Mouse (Mus musculus) heart, postnatal 25 days (tissue): ENCODE measurements around the gene Rbm8a. TPM values are rescaled to one million over a fixed set of nuclear protein-coding genes. Genes with fewer than 3 reads are reported as not detected.
"Not testable (repeated sequence)": the region's sequence is repeated elsewhere in the genome, so short reads cannot be mapped to it uniquely, and the experiment has no call there.

ENCODE experiments used
- DNase-seq: peaks from one replicate; pipeline ENCODE4 v3.0.0; 2022; ENCODE audit warnings: low spot score
- intact Hi-C: fragments of 180-260 bp; cut with DNase I; formaldehyde crosslinking; loops from one replicate; pipeline ENCODE4 v1.15.1; 2025
- total RNA-seq, 2 experiments: library from RNA; stranded (reverse); gene quantifications; 2 replicates each; pipeline ENCODE4 v1.2.3; 2021

Rbm8a gene
- total RNA-seq, 2 experiments from 2014 or later, result 27.9 to 34.1 TPM

- no peak for DNase-seq
- intact Hi-C loops, result loop anchor here (2.0 kb wide), 1 partner anchor 27 kb away; the partner anchor contains the start of gene Rbm8a
These were observed 27.6 kb upstream of the Rbm8a start for GRCm38 (mm10) chr3:96601941-96602703.

DNA sequence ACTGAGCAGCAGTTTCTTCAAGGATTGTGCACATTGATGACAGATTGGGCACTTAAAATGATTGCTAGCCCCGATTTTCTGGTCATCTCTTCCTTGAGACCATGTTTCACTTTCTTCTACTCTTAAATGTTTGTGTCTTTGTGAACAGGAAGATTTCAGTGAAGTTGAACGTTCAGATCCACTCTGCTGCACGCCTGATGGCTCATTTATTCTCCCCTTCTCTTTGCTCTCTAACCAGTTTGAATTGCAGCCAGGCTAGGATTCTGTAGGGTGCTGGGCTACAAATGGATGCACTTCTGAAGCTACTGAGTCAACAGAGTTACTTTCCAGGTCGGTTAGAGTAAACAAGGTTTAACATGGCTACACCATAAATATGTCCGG, 27.0 kb upstream of the Rbm8a start:
- no peak for DNase-seq
- intact Hi-C loops, result loop anchor here (2.0 kb wide), 1 partner anchor 26 kb away; the partner anchor contains the start of gene Rbm8a

DNA sequence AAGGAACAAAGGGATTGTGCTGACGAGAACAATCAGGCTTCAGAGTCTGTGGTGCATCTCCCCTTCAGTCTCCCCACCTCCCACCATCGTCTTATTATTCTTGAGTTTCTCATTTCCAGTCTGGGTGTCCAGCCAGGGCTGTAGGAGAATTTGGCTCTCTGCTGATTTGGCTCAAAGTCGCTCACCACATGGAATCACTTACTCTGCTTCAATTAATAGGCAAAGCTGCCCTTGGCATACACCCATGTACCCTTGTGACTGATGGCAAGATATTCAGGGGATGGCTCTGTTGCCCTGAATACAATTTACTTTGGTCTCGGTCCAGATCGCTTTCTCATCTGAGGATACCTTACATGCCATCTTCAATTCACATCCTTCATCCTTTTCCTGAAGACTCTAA, 26.4 kb upstream of the Rbm8a start:
- no peak for DNase-seq
- intact Hi-C loops, result loop anchor here (2.0 kb wide), 1 partner anchor 25 kb away; the partner anchor contains the start of gene Rbm8a

DNA sequence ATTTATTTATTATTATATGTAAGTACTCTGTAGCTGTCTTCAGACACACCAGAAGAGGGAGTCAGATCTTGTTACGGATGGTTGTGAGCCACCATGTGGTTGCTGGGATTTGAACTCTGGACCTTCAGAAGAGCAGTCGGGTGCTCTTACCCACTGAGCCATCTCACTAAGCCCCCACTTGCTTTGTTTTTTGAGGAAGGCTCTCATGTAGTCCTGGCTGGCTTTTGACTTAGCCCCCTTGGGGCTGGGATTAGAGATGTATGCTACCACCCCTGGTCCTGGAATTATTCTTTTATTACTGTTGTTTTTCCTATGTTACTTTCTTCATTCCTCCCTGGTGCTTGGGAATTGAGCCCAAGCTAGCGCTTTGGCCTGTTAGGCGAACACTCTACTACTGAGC, 23.7 kb upstream of the Rbm8a start:
- DNase-seq, intact Hi-C loops: not testable (repeated sequence)

DNA sequence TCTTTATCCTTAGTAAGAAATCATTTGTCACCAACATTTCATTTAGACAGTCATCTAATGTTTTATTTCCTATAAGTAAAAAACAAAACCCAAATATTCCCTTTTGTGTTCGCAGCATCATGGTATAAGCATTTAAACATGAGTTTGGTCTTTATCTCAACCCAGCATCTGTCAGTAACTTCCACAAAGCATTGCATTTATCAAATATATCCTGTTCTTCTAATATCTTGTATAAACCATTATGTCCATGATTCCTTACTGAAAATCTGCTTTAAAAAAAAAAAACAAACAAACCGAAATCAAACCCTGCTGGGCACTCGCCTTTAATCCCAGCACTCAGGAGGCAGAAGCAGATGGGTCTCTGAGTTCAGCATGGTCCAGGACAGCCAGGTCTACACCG, 23.1 kb upstream of the Rbm8a start:
- intact Hi-C loops, result no loop called here

DNA sequence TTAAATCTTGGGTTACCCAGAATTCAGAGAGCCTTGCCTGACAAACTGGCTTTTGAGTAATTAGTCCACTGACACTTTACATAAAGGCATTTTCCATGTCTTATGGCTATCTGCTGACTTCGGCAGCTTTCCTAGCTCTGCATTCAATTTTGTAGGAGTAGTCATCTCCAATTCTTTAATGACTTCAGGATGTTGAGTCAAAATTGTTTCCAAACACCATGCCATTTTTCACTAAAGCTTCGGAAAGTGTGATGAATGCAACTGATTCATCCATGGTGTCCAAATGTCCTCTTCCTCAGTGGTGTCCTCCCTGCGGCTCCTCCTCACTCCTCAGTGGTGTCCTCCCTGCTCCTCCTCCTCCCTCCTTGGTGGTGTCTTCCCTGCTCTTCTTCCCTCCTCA, 11.8 kb upstream of the Rbm8a start:
- intact Hi-C loops, result no loop called here
- DNase-seq, result no peak

More for the DNA sequence above, 23.1 kb upstream of the Rbm8a start:
- DNase-seq, result no peak

DNA sequence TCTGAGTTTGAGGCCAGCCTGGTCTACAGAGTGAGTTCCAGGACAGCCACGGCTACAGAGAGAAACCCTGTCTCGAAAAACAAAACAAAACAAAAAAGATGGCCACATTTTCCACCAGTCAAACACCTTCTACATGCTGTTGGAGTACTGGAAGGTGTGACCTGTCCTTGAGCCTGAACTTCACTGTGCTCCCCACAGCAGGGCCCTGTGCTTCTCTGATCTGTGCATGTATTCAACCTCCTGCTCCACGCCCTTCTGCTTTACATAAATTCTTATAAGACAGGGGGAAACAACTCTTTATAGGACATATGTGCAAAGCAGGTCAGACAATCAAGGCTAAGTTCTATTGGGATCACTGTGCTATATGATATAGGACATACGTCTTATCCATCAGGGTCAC, 6.5 kb upstream of the Rbm8a start:
- DNase-seq, result no peak
- intact Hi-C loops, result no loop called here

DNA sequence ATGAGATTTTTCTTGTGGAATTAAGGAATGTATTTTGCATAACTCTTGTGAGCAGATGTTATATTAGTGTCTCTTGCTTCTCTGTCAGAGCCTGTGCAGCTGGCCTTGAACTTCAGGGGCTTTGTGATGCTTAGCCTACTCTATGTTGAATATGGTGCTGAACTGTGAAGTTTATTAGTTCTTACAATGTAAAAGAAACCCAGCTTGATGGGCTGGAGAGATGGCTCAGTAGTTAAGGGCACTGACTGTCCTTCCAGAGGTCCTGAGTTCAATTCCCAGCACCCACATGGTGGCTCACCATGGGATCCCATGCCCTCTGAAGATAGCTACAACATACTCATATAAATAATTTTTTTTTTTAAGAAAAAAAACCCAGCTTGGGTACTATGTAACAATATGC, 2.3 kb downstream of the Rbm8a start:
- DNase-seq, result no peak
- intact Hi-C loops, result no loop called here

- no peak for DNase-seq
- intact Hi-C loops, result no loop called here
These were observed 4.3 kb downstream of the Rbm8a start for GRCm38 (mm10) chr3:96634015-96634414.

DNA sequence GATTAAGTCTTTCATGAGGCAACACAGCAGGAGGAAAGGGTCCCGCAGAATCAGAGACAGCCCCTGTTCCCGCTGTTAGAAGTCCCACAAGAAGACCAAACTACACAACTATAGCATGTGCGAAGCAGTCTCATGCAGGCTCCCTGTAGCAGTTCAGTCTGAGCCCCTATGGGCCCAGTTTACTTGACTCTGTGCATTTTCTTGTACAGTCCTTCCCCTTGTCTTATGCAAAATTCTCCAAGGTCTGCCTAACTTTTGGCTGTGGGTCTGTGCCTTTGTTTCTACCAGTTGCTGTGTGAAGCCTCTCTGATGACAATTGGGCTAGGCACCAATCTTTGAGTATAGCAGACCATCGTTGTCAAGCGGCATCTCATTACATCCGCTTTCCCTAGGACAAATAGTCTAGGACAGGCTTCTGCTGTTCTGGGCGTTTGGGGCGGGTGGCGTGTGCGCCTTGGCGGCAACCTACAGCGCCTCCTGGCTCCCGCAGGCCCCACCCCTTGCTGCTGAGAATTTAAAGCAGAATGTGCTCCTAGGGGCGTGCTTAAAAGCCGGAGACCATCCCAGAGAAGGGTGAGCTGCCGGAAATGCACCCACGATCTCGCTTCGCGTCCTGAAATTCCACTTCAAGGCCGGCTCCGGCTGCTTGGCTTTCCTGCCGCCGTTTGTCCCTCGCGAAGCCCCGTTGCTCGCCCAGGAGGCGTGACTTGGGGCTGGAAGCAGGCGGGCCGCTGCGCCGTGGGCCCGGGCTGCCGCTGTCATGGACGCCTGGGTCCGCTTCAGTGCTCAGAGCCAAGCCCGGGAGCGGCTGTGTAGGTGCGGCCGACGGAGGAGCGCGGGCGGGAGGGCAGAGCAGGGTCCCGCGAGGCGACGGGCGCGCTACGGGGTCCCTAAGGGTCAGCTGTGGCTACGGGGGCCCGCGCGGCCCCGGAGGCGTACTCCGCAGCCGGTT, 5.5 kb downstream of the Rbm8a start, which contains the start of the genes Pex11b and Gm42957:
Gene Pex11b (plus strand): TSS at position 449 of the 952 bp plus-strand sequence.
Gene Gm42957 (plus strand): TSS at position 547 of the 952 bp plus-strand sequence.
- DNase-seq, result peak; percentile 83
- intact Hi-C loops, result no loop called here

DNA sequence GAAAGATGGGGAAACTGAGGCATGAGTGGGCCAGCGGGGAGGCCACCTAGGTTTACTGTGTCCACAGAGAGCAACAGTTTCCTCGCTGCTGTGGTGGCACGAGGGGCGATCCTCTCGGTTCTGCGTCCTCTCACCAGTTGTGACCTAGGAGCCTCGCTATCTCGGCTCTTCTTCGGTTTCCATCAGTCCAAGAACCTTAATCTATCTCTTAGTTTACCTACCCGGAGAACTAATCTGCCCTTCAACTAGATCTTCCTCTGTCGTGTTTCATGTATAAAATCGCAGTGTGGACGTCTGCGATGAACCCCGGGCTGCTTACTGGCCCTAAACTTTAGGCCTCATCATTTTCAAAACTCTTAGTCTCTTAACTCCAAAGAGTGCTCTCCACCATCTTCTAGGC, 6.2 kb downstream of the Rbm8a start:
- intact Hi-C loops, result no loop called here
- no peak for DNase-seq

- intact Hi-C loops, result no loop called here
- DNase-seq, result no peak
These were observed 6.7 kb downstream of the Rbm8a start for GRCm38 (mm10) chr3:96636448-96636847.

DNA sequence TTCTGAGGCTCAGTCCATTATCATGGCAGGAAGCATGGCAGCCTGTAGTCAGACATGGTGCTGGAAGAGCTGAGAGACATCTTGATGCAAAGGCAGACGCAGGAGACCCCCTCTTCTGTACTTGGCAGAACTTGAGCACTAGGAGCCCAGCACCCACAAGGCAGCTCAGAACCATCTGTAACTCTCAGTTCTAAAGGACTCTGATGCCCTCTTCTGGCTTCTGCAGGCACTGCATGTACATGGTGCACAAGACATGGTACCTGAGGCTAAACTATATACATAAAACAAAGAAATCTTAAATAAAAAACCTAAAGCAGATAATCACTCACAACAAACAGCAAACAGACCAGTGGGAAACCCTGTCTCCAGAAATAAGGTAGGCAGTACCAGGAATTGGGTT, 9.5 kb downstream of the Rbm8a start:
- no peak for DNase-seq
- intact Hi-C loops, result loop anchor here (1.0 kb wide), 2 partner anchors 59 to 93 kb away; no protein-coding TSS in a partner anchor

DNA sequence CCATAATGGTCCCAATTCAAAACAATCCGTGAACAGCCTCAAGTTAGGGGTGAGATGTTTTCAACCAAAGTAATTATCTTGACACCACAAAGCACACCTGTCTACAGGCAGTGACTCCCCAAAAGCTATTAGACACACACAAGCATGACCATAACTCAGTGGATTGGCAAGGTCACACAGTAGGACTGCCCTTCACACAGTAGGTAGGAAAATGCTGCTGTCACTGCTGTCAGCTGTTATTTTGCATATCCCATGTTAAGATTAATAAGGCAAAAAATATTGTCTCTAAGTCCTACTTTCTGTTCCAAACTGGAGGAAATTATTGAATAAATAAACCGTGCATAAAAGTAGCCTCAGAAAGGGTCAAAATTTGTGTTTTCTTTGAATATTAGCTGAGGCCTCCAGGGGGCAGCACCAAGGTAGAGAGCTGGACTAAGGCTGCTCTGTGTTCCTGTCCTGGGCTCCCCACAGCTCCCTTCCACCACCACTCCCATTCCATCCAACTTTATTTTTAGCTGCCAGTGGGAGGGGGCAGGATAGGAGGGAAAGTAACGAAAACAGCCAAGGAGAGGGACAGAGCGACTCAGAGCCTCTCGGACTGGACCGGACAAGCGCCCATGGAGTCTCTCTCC, 15.4 kb downstream of the Rbm8a start, which contains the start of gene Itga10:
Gene Itga10 (plus strand): TSS at position 567 of the 632 bp plus-strand sequence.
- intact Hi-C loops, result no loop called here
- DNase-seq, result no peak

GRCm38 (mm10) chr3:96647365-96647764, 17.6 kb downstream of the Rbm8a start:
- no peak for DNase-seq
- intact Hi-C loops, result no loop called here

- intact Hi-C loops, result no loop called here
- DNase-seq, result no peak
These were observed 31.2 kb downstream of the Rbm8a start for GRCm38 (mm10) chr3:96660901-96661300.

DNA sequence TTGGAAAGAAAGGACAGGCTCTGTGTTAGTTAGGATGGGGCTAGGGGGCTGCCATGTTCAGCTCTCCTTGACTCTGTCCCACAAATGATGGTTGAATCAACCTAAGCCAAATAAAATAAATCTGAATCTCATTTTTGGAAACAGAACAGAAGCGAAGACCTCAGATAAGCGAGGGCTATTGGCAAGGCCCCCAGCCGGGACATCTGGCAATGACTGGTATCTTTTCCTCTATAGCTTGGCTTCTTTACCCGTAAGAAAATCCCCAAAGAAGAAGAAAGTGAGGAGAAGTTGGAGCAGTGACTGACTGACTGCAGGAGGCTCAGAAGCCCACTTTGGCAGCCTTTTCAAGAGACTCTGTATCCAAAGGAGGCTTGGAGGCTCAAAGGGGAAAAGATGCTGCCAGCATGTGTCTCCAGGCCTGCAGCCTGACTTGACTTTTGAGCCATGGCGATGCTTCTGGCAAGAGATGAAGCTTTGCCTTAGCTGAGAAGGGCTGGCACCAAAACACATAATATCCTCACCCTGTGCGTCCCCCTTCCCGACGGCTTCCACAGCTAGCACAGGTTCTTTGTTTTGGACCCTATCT, 33.1 kb downstream of the Rbm8a start:
- no peak for DNase-seq
- intact Hi-C loops, result no loop called here

DNA sequence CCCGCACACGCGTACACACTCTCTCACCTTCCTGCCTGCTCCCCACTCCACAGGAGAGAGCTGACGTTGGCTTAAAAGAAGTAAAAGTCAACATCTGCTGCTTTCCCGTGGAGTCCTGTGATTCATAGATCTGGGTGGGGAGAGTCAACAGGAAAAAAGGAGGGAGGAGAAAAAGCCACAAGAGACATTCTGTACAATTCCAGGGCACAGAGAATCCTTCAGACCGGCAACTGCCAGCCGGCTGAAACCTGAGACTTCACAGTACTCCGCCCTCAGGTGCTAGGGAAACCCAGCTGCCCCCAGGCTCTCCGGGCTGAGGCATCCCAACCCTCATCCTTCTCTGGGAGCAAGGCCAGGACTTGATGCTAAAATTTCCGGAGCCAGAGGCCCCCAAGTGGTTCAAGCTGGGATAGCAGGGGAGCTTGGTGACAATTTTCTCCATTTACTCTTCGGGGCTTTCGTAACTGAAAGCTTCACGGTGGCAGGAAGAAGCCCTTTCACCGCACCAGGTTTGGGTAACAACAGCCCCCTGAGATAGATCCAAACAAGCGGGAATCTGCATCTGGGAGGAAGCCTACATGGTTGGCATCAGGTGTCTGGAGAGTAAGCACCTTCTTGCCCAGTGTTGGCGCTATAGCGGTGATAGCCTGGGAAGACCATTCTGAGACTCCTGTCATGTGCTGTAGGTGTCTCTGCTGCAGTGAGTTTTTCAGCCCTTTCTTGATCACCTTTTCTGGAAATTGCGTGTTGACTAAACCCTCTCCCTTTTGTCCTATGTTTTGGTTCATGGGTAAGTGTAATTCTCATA, 33.9 kb downstream of the Rbm8a start:
- DNase-seq, result peak; percentile 59
- intact Hi-C loops, result no loop called here
